Mouse (Mus musculus): Measurements from ENCODE around the gene Adgrb3.

- TF ChIP-seq CTCF (IDR thresholded peaks at IDR 0.05; ENCODE audit: borderline replicate concordance, insufficient read depth, low read depth, low read length) (no peak), POLR2A (IDR thresholded peaks at IDR 0.05; ENCODE audit: borderline replicate concordance, insufficient read depth, low read length) (no peak)
Observed at GRCm38 (mm10) chr1:25435506-25435905, 394.0 kb downstream of the Adgrb3 start.
